Mouse (Mus musculus) hindbrain, embryonic 16.5 days (tissue): ENCODE measurements around the gene Myo6. TPM values are rescaled to one million over a fixed set of nuclear protein-coding genes. Genes with fewer than 3 reads are reported as not detected.
A peak's percentile ranks its signal among the peaks of the same experiment; 100 is the strongest.

Experiments used
- ATAC-seq: fragments of 200-750 bp; cut with Nextera tagmentation; 2 replicates; pipeline ENCODE4 v1.8.0; 2017; ENCODE audit warnings: moderate TSS enrichment, moderate library complexity
- H3K27ac ChIP-seq: fragments of 300-500 bp; sonication (generic); 2 replicates; pipeline ENCODE4 v1.5.1; 2014; ENCODE audit warnings: low read depth, mild to moderate bottlenecking, control low read depth, low read length, moderate library complexity
- H3K27me3 ChIP-seq: fragments of 300-500 bp; sonication (generic); replicated peaks from 2 replicates; pipeline ENCODE4 v1.6.1; 2014; ENCODE audit warnings: low read length; ENCODE audit not compliant: control insufficient read depth, insufficient read depth
- H3K36me3 ChIP-seq: fragments of 300-500 bp; sonication (generic); 2 replicates; pipeline ENCODE4 v1.6.1; 2014; ENCODE audit warnings: mild to moderate bottlenecking, low read length, moderate library complexity, mixed read lengths; ENCODE audit not compliant: control insufficient read depth, insufficient read depth
- H3K4me1 ChIP-seq: fragments of 300-500 bp; sonication (generic); 2 replicates; pipeline ENCODE4 v1.6.1; 2014; ENCODE audit warnings: low read depth, low read length; ENCODE audit not compliant: control insufficient read depth, insufficient read depth
- H3K4me2 ChIP-seq: fragments of 300-500 bp; sonication (generic); 2 replicates; pipeline ENCODE4 v1.6.1; 2014; ENCODE audit warnings: mild to moderate bottlenecking, low read length, control low read depth, moderate library complexity
- H3K4me3 ChIP-seq: fragments of 300-500 bp; sonication (generic); 2 replicates; pipeline ENCODE4 v1.5.1; 2014; ENCODE audit warnings: mild to moderate bottlenecking, low read length, control low read depth, moderate library complexity
- H3K9ac ChIP-seq: fragments of 300-500 bp; sonication (generic); 2 replicates; pipeline ENCODE4 v1.6.1; 2014; ENCODE audit warnings: low read depth, mild to moderate bottlenecking, control low read depth, low read length, moderate library complexity
- H3K9me3 ChIP-seq: fragments of 300-500 bp; sonication (generic); 2 replicates; pipeline ENCODE4 v1.6.1; 2014; ENCODE audit warnings: mild to moderate bottlenecking, low read length, moderate library complexity; ENCODE audit not compliant: control insufficient read depth
- WGBS: fragments of 180-500 bp; shearing (Covaris S2); extraction: QIAGEN DNeasy Blood & Tissue Kit; methylation state at CpG from one replicate; pipeline ENCODE4 v1.1.7; 2014; 5-methylcytosine and 5-hydroxymethylcytosine counted together
- polyA plus RNA-seq: library from polyadenylated mRNA; unstranded; fragments of >200 nt; fragmentation: Nextera tagmentation; extraction: Ambion mirVana; gene quantifications from 2 replicates; pipeline ENCODE4 v1.2.1, GENCODE M21; 2015

Gene Myo6
- polyA plus RNA-seq, 1 experiment from 2014 or later, result 26.8 TPM

- WGBS, result 92% methylated on average over 6 of the region's 6 CpGs
- Histone ChIP-seq H3K36me3 (no peaks in the 10 kb centered on the region), H3K4me2 (no peak overlapping the region), H3K4me1 (no peaks in the 10 kb centered on the region), H3K9me3 (no peaks in the 10 kb centered on the region), H3K27ac (no peak overlapping the region), H3K4me3 (no peak overlapping the region), H3K9ac (no peak overlapping the region), H3K27me3 (no peaks in the 10 kb centered on the region)
- ATAC-seq, result no peak
Observed at GRCm38 (mm10) chr9:80342520-80342919, 177.7 kb downstream of the Myo6 start.

- no peak for ATAC-seq
- 94% methylated on average over 6 of the region's 6 CpGs for WGBS
- Histone ChIP-seq H3K9ac (no peak overlapping the region), H3K9me3 (no peaks in the 10 kb centered on the region), H3K4me1 (no peaks in the 10 kb centered on the region), H3K4me3 (no peak overlapping the region), H3K27me3 (no peaks in the 10 kb centered on the region), H3K27ac (no peak overlapping the region), H3K36me3 (no peaks in the 10 kb centered on the region), H3K4me2 (no peak overlapping the region)
Observed at GRCm38 (mm10) chr9:80344451-80345000, 179.7 kb downstream of the Myo6 start.

GRCm38 (mm10) chr9:80351295-80351677 lies 186.5 kb downstream of the Myo6 start:
- no peak for ATAC-seq
- H3K4me3 ChIP-seq, result no peak overlapping the region; the same call in 1 of the 2 replicates
- no peaks in the 10 kb centered on the region for H3K27me3 ChIP-seq
- H3K36me3 ChIP-seq, result no peaks in the 10 kb centered on the region
- WGBS, result 55% methylated on average over 7 of the region's 7 CpGs
- H3K4me1 ChIP-seq, result 0 out of 2 replicates have a peak, but pooled peaks cover 3% of the 10 kb centered on the region
- no peak overlapping the region for H3K9ac ChIP-seq
- no peaks in the 10 kb centered on the region for H3K9me3 ChIP-seq
- peak overlapping the region; percentile 49 for H3K4me2 ChIP-seq
- no peak overlapping the region for H3K27ac ChIP-seq

GRCm38 (mm10) chr9:80351678-80352331 lies 187.0 kb downstream of the Myo6 start:
- 17% methylated on average over 20 of the region's 20 CpGs for WGBS
- no peaks in the 10 kb centered on the region for H3K9me3 ChIP-seq
- H3K9ac ChIP-seq, result no peak overlapping the region
- peak overlapping the region; percentile 15 for H3K4me3 ChIP-seq
- H3K4me2 ChIP-seq, result peak overlapping the region; percentile 49
- 0 out of 2 replicates have a peak, but pooled peaks cover 3% of the 10 kb centered on the region for H3K4me1 ChIP-seq
- H3K27ac ChIP-seq, result no peak overlapping the region
- H3K27me3 ChIP-seq, result no peaks in the 10 kb centered on the region
- no peaks in the 10 kb centered on the region for H3K36me3 ChIP-seq
- ATAC-seq, result peak; percentile 95

- H3K9ac ChIP-seq, result no peak overlapping the region
- no peak overlapping the region for H3K4me3 ChIP-seq
- ATAC-seq, result no peak
- no peaks in the 10 kb centered on the region for H3K36me3 ChIP-seq
- no peak overlapping the region for H3K4me2 ChIP-seq
- H3K4me1 ChIP-seq, result no peaks in the 10 kb centered on the region
- H3K27ac ChIP-seq, result no peak overlapping the region
- H3K9me3 ChIP-seq, result no peaks in the 10 kb centered on the region
- H3K27me3 ChIP-seq, result no peaks in the 10 kb centered on the region
Observed at GRCm38 (mm10) chr9:80360063-80360462, 195.2 kb downstream of the Myo6 start.

Other genes with a start within 250 kb of the Myo6 start
- gene Filip1, start 152.2 kb upstream of the Myo6 start, polyA plus RNA-seq, result 1.9 and 2.5 TPM in 2 replicates
- 36.5 and 43.8 TPM in 2 replicates for gene Senp6, start 98.1 kb upstream of the Myo6 start, polyA plus RNA-seq